Mouse (Mus musculus) cerebellum, postnatal 14 days (tissue): ENCODE measurements around the gene Chpf2.
A peak's percentile ranks its signal among the peaks of the same experiment; 100 is the strongest.
"Not testable (repeated sequence)": the region's sequence is repeated elsewhere in the genome, so short reads cannot be mapped to it uniquely, and the experiment has no call there.

Experiments used
- DNase-seq, 2 experiments: peaks; one replicate each; pipeline ENCODE4 v3.0.0; 2021; ENCODE audit warnings: mixed read lengths in 2 of 2

Gene Chpf2

GRCm38 (mm10) chr5:24586547-24587199 is at the start of gene Chpf2:
Gene Chpf2 (plus strand): TSS chr5:24586741.
- DNase-seq: peak; percentile 85 to 86

DNA sequence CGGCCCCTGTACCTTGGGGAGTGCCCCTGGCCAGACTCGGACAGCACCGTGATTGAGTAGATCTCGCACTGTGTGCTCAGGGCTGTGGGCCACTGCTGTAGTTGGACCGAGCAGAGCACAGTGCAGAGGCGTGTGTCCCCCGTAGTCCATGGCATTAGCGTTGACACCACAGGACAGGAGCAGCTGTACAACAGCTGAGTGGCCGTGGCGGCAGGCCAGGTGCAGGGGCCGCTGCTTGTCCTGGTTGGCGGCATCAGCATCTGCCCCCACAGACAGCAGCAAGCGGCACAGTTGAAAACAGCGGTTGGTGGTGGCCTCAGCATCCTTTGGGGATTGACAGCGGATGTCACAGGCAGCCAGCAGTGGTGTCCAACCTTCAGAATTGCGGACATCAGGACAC is 48.9 kb upstream of the Chpf2 start:
- peak in 1 of 2 experiments; percentile 20 for DNase-seq

- DNase-seq: no peak
Observed at GRCm38 (mm10) chr5:24539571-24540296, 46.8 kb upstream of the Chpf2 start.

DNA sequence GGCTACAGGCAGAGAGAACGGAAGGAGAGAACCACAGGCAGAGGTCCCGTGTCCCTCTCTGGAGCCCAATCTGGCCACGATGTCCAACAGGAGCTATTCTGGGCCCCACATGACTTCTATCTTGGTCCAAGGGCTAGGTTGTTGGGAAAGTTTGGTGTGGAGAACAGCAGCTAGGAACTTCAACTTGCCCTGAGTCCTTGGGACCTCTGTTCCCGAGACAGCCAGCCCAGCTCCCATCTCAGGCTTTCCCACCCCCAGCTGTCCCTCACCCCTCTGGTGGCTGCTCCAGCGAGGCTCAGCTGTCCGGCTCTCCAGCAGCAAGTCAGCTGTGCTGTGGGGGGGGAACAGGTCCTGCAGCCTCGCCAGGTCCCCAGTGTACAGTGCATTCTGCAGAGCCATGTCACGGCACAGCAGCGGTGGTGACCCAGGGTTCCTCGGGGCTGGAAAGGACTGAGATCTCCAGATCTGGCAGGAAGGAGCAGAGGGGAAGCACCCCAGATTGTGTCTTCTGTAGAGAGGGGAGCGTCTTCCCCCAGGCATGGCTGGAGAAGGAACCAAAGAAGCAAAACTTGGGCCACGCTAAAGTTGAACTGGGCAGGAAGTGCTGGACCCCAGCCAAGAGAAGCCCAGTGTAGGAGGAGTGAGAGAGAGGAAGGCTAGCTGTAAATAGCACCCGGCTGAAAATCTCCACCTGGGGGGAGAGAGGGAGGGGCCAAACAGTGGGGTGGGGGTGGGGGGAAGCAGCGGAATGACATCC is 46.0 kb upstream of the Chpf2 start, which contains the start of gene Asb10:
Gene Asb10, minus strand, starts transcription at position 592 of the 757 bp plus-strand sequence.
- peak in 1 of 2 experiments; percentile 40 for DNase-seq

DNA sequence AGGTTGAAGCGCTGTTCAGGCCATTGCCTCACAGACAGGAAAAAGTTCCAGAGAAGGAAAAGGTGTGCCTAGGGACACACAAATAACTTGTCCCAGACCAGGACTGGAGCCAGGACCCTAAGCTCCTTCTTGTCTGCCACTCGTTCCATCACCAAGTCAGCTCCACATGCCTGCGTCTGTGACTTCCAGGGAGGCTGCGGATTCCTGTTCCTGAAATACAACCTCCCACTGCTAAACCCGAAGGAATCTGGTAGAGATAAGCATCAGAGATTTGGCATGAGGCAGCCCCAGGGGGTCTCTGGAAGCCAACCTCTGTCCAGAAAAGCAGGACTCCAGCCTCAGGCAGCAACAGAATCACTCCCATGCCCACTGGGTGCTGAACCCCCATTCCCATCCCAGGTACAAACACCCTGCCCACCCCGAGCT is 45.4 kb upstream of the Chpf2 start:
- no peak for DNase-seq

DNA sequence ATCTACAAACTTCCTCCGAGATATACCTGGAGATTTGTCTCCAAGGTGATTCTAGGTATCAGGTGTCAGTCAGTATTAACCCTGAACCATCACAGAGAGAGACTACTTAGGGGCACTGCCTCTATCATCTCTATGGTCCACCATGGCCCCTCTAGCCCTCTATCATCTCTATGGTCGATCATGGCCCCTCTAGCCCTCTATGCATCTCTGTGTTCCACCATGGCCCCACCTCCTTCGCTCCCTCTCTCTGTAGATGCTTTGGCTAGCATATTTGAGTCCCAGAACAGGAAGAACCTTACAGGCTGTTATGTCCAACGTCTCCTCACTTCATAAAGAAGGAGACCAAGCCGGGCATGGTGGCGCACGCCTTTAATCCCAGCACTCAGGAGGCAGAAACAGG is 43.9 kb upstream of the Chpf2 start:
- no peak for DNase-seq

DNA sequence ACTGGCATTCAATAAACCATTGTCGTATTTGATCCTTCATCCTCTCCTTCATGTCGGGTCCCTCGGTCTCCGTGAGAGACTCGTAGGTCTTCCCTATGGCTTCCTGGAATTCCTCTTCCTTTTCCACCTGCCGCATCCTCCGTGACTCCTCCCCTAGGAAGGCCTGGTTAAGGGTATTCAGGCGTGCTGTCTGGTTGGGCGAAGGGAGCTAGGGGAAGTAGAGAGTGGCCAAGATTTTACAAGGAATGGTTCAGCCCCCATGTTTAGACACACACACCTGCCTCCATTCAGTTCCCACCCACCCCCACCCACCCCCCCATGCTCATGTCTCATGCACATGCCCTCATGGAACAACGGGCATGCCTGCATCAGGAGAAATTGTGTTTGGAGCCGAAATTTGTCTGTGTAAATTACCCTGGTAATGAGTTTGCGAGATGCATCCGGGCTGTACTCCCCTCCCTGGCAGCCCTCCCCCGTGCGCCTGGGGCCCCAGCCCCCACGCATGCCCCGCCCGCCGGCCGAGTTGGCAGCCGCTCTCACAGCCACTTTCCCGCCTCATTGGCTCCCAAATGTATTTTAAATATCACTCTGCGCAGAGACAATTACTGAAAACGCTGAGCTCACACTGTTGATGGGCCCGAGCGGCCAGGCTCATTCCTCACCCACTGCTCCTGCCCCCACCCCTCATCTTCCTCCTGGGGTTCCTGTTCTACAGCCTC is 35.8 kb upstream of the Chpf2 start:
- DNase-seq: peak; percentile 43 to 56

GRCm38 (mm10) chr5:24551317-24551688 is 35.2 kb upstream of the Chpf2 start:
- DNase-seq: no peak

DNA sequence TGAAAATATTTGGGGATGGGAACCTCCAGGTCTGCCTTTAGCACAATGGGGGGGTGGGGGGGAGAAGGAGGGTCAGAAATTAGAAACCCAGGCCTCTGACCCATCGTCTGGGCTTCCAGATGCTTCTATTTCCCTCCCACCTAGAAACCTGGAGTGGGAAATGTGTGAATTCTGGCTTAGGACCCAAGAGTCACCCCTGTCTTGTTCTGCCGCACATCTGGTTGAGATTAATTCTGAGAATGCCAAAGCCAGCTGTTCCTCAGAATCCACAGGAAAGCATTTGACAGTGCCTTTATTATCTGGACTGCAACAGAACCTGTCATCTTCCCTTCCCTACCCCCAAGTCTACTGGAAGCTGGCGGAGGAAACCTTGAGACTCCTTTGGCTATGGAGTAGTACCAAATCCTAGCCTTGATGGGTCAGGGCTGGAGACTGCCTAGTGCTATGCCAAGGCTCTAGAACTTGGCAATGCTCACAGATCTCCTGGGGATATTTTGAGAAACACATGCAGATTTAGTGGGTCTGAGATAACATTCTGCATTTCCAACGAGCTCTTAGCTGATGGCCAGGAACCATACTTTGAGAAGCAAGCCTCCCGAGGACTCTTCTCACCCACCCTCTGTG is 32.8 kb upstream of the Chpf2 start:
- DNase-seq: no peak

GRCm38 (mm10) chr5:24555335-24555734 is 31.2 kb upstream of the Chpf2 start:
- not testable (repeated sequence) for DNase-seq

DNA sequence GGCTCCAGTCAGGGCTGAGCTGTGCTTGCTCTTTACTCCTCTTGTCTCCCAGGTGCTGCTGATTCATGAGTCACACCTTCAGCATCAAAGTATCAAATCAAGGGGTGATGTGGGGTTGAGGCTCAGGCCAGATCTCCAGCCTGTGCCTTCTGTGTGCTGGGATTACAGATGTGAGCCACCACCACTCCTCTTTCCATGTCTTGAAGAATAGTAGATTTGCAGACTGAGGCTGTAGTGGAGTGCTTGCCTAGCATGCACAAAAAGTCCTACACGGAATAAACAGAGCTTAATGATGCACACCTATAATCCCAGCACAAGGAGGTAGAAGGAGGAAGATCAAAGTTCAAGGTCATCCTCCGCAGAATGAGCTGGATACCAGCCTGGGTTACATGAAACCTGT is 29.8 kb upstream of the Chpf2 start, which contains the start of gene 4931409K22Rik:
Gene 4931409K22Rik, minus strand, starts transcription at position 101 of the 400 bp plus-strand sequence.
- DNase-seq: no peak

DNA sequence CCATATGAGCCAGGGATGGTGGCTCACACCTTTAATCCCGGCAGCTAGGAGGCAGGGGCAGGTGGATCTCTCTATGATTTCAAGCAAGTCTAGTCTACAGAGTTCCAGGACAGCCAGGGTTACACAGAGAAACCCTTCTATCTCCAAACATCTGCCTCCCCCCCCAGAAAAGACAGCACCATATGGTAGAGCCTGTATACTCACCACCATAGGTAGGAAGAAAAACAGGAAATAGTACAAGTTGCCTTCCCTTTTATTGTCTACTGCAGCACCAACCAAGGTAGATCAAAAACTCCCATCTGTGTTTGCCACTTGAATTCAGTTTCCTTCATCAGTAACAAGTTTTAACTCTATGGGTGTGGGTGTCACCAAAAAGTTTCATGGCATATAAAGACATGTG is 10.6 kb upstream of the Chpf2 start:
- no peak for DNase-seq

- no peak for DNase-seq
Observed at GRCm38 (mm10) chr5:24576801-24577182, 9.7 kb upstream of the Chpf2 start.

DNA sequence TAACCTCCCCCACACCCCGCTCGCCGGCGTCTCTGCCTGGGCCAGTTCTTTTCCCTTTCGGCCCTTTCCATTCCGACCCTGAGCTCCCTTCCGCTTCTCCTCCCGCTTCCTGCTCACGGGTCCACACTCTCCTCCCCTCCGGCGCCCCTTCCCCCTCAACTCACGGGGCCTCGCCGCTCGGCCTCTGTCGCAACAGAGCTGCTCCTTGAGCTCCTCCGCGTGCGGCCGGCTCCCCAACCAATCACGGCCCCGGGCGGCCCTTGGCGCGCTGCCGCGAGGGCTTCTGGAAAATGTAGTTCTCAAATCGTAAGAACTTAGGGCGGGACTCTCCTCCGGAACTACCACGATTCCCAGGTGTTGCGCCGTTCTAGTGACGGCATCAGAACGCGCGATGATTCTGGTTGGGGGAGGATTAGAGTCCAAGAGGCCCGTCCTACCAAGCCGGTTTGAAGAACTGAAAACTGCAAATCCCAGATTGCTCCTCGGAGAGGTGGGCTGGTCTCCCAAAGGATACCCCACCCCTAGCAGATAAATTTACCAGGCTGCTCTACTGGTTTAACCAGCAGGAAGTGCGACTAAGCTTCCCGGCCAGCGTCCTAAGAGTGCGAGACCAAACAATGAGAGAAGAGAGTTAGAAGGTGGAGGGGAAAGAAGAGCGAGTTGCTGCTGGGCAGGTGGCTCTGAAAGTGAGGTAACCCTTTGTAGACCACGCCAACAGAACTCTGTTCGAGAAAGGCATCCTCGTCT is 9.2 kb upstream of the Chpf2 start, which contains the start of gene Abcf2:
Gene Abcf2, minus strand, starts transcription at position 285 of the 747 bp plus-strand sequence.
- peak; percentile 100 for DNase-seq

GRCm38 (mm10) chr5:24578109-24578963 is 8.2 kb upstream of the Chpf2 start:
- no peak for DNase-seq

DNA sequence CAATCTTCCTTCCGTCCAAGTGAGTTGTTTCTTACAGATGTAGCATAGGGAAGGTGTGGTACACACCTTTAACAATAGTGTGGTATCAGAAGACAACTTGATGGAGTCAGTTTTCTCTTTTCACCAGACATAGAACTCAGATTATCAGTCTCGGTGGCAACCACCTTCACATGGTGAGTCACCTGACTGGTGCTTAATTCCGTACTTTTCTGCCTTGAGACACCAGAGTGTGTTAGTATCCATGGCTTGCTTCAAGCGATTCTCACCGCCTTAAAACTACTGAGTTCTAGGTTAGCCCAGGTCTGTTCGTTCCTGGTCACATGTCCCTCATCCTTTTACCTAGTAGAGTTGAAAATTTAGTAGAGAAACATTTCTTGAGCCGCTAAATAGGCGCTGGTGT is 435 bp upstream of the Chpf2 start:
- no peak for DNase-seq

DNA sequence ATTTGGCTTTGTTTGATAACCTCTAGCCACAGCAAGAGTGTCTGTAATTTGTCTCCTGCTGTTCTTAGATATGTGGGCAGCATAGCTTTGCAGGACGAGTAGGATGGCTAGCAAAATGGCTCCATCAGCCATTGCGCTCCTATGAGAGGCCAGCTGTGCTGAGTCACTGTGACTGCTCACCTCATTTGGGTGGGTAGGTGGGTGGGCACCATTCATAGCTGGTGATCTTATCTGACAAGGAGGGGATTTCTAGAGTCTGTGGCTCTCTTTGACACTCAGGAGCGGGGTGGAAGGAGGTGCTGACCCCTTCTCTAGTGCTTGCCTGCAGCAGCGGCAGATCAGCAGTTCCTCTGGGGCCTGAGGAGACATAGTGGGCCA is 648 bp downstream of the Chpf2 start:
- DNase-seq: peak in 1 of 2 experiments; percentile 20

- DNase-seq: peak in 1 of 2 experiments; percentile 4
Observed at GRCm38 (mm10) chr5:24589511-24590500, 3.3 kb downstream of the Chpf2 start.

DNA sequence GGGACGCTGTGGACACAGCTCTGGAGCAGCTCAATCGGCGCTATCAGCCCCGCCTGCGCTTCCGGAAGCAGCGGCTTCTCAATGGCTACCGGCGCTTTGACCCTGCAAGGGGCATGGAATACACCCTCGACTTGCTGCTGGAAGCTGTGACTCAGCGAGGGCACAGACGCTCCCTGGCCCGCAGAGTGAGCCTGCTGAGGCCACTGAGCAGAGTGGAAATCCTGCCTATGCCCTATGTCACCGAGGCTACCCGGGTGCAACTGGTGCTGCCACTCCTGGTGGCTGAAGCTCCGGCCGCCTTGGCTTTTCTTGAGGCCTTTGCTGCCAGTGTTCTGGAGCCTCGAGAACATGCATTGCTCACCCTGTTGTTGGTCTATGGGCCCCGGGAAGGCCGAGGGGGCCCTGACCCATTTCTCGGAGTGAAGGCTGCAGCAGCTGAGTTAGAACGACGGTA is 4.8 kb downstream of the Chpf2 start:
- peak in 1 of 2 experiments; percentile 27 for DNase-seq
